Mouse (Mus musculus) frontal cortex, postnatal 10 days (tissue): Measurements from ENCODE around the gene Cd63.

Experiments used
- DNase-seq, 2 experiments: peaks; one replicate each; pipeline ENCODE4 v3.0.0; 2022; ENCODE audit warnings: low spot score in 2 of 2, mixed read lengths in 1 of 2

The Cd63 gene

GRCm38 (mm10) chr10:128904812-128905211 lies 4.0 kb downstream of the Cd63 start:
- DNase-seq, result no peak

- DNase-seq, result no peak
These were observed 8.1 kb downstream of the Cd63 start for GRCm38 (mm10) chr10:128908778-128909448.

GRCm38 (mm10) chr10:128909567-128910028 lies 8.8 kb downstream of the Cd63 start:
- peak; percentile 72 to 78 for DNase-seq

- DNase-seq, result peak in 1 of 2 experiments; percentile 63
These were observed 9.5 kb downstream of the Cd63 start for GRCm38 (mm10) chr10:128910066-128910841.

- DNase-seq, result no peak
These were observed 10.6 kb downstream of the Cd63 start for GRCm38 (mm10) chr10:128911430-128911829.

GRCm38 (mm10) chr10:128912268-128912667 lies 11.5 kb downstream of the Cd63 start:
- DNase-seq, result no peak

GRCm38 (mm10) chr10:128912791-128913190 lies 12.0 kb downstream of the Cd63 start:
- DNase-seq, result no peak

GRCm38 (mm10) chr10:128913219-128913618 lies 12.4 kb downstream of the Cd63 start:
- peak in 1 of 2 experiments; percentile 82 for DNase-seq

GRCm38 (mm10) chr10:128913696-128914095 lies 12.9 kb downstream of the Cd63 start:
- DNase-seq, result no peak

GRCm38 (mm10) chr10:128915550-128915949 lies 14.8 kb downstream of the Cd63 start:
- DNase-seq, result no peak

- DNase-seq, result no peak
These were observed 15.9 kb downstream of the Cd63 start for GRCm38 (mm10) chr10:128916665-128917064.

GRCm38 (mm10) chr10:128917400-128917799 lies 16.6 kb downstream of the Cd63 start:
- no peak for DNase-seq

GRCm38 (mm10) chr10:128918246-128918645 lies 17.5 kb downstream of the Cd63 start:
- peak in 1 of 2 experiments; percentile 48 for DNase-seq

GRCm38 (mm10) chr10:128919203-128919631 lies 18.4 kb downstream of the Cd63 start:
- no peak for DNase-seq

- no peak for DNase-seq
These were observed 19.2 kb downstream of the Cd63 start for GRCm38 (mm10) chr10:128919966-128920365.

- DNase-seq, result no peak
These were observed 20.0 kb downstream of the Cd63 start for GRCm38 (mm10) chr10:128920736-128921161.

- DNase-seq, result no peak
These were observed 20.5 kb downstream of the Cd63 start for GRCm38 (mm10) chr10:128921251-128921650.

GRCm38 (mm10) chr10:128921883-128922821 lies 21.4 kb downstream of the Cd63 start:
- no peak for DNase-seq

GRCm38 (mm10) chr10:128922822-128923012 lies 21.9 kb downstream of the Cd63 start, which contains the start of gene Rdh5:
TSS of gene Rdh5 (minus strand) at chr10:128922888.
- no peak for DNase-seq

- DNase-seq, result peak; percentile 89 to 94
These were observed 22.4 kb downstream of the Cd63 start for GRCm38 (mm10) chr10:128923013-128923691.

GRCm38 (mm10) chr10:128923935-128924334 lies 23.1 kb downstream of the Cd63 start, which contains the start of gene Bloc1s1:
TSS of gene Bloc1s1 (minus strand) at chr10:128924035.
- DNase-seq, result no peak
